Comparison of ENCODE assay signal across 10 mouse cellular contexts in genomic region chr10:120717159-120717567, GRCm38 (mm10).
DNase-seq lines count a peak whose midpoint lies in the region; ATAC-seq and TF ChIP-seq lines count a peak whose summit lies in the region.
"Had no signal": no experiment of that assay in that cellular context is flagged by ENCODE, and none has a peak within 500 bp of the region (broad histone marks: within the 10 kb centered on the region; RNA-seq: fewer than 3 reads in every experiment).

No protein-coding gene starts in this region.

- H3K9me3 ChIP-seq in forebrain, embryonic 10.5 days: no peaks in the 10 kb centered on the region
- H3K9me3 ChIP-seq in forebrain, embryonic 12.5 days: no peaks in the 10 kb centered on the region
- H3K9me3 ChIP-seq in kidney, postnatal 0 days (replicated peaks; ENCODE audit: low read length): no peaks in the 10 kb centered on the region
- H3K9me3 ChIP-seq: megakaryocyte, embryonic 14.5 days had no signal

- peaks cover 44% of the 10 kb centered on the region for H3K4me1 ChIP-seq in forebrain, embryonic 10.5 days
- peaks cover 17% of the 10 kb centered on the region for H3K4me1 ChIP-seq in forebrain, embryonic 12.5 days
- H3K4me1 ChIP-seq in kidney, postnatal 0 days (replicated peaks; ENCODE audit: insufficient read depth, low read length): peaks cover 10% of the 10 kb centered on the region

- H3K36me3 ChIP-seq in forebrain, embryonic 10.5 days (replicated peaks): no peaks in the 10 kb centered on the region
- no peaks in the 10 kb centered on the region for H3K36me3 ChIP-seq in forebrain, embryonic 12.5 days (replicated peaks)
- H3K36me3 ChIP-seq in kidney, postnatal 0 days (ENCODE audit: insufficient read depth, low read length): no peaks in the 10 kb centered on the region

- H3K27ac ChIP-seq in forebrain, embryonic 10.5 days: peak overlapping the region; percentile 53
- H3K27ac ChIP-seq in forebrain, embryonic 12.5 days: no peak overlapping the region
- peak overlapping the region; percentile 71 for H3K27ac ChIP-seq in kidney, postnatal 0 days

- TF ChIP-seq CTCF in kidney, postnatal 0 days (IDR thresholded peaks at IDR 0.05; ENCODE audit: low read depth): no peak

- H3K27me3 ChIP-seq in forebrain, embryonic 10.5 days (ENCODE audit: poor library complexity, severe bottlenecking): peaks cover 12% of the 10 kb centered on the region
- peaks cover 15% of the 10 kb centered on the region for H3K27me3 ChIP-seq in forebrain, embryonic 12.5 days
- H3K27me3 ChIP-seq in kidney, postnatal 0 days (ENCODE audit: insufficient read depth, low read length): no peaks in the 10 kb centered on the region
- H3K27me3 ChIP-seq: CH12.LX had no signal

- no peak for DNase-seq in forebrain, embryonic 10.5 days (ENCODE audit: extremely low spot score, low spot score)
- peak; percentile 22 to 28 for DNase-seq in heart, adult 18-20 months
- DNase-seq in kidney, postnatal 0 days (ENCODE audit: low spot score): peak; percentile 94
- DNase-seq in lung, postnatal 4 days: peak; percentile 53 to 66
- DNase-seq in natural killer cell, adult 2 months (ENCODE audit: low spot score in 2 of 2): no peak
- no peak for DNase-seq in spleen, adult 12 weeks (ENCODE audit: low spot score)
- DNase-seq in right cerebral cortex, postnatal 25 days: no peak

- 81% methylated on average over 11 of the region's 11 CpGs for WGBS in forebrain, embryonic 10.5 days
- 71% methylated on average over 11 of the region's 11 CpGs for WGBS in forebrain, embryonic 12.5 days
- 24% methylated on average over 11 of the region's 11 CpGs for WGBS in kidney, postnatal 0 days

- ATAC-seq in forebrain, embryonic 12.5 days (ENCODE audit: low FRiP score): no peak
- peak; percentile 82 for ATAC-seq in kidney, postnatal 0 days (replicated peaks; ENCODE audit: low FRiP score, low read depth)

- no peak overlapping the region for H3K9ac ChIP-seq in forebrain, embryonic 12.5 days
- no peak overlapping the region for H3K9ac ChIP-seq in kidney, postnatal 0 days (ENCODE audit: low read depth, low read length)

- no peak overlapping the region for H3K4me2 ChIP-seq in forebrain, embryonic 12.5 days
- peak overlapping the region; percentile 15; the same call in 1 of the 2 replicates for H3K4me2 ChIP-seq in kidney, postnatal 0 days (ENCODE audit: low read length)

- H3K4me3 ChIP-seq in forebrain, embryonic 10.5 days: no peak overlapping the region
- H3K4me3 ChIP-seq in forebrain, embryonic 12.5 days (replicated peaks): no peak overlapping the region
- H3K4me3 ChIP-seq in kidney, postnatal 0 days (replicated peaks; ENCODE audit: low read depth, low read length): no peak overlapping the region
- H3K4me3 ChIP-seq: megakaryocyte, embryonic 14.5 days had no signal

Comparison
In these comparisons a context has a peak if more than half of its experiments do, and no peak if none do; other contexts are left out.
1. DNase-seq: peak in heart, adult 18-20 months (2 of 2), kidney, postnatal 0 days (single experiment) and lung, postnatal 4 days (2 of 2); none in forebrain, embryonic 10.5 days (single experiment), natural killer cell, adult 2 months (0 of 2), spleen, adult 12 weeks (single experiment) and right cerebral cortex, postnatal 25 days (single experiment).